Mouse (Mus musculus): ENCODE measurements around the gene Lamb3. TPM values are rescaled to one million over a fixed set of nuclear protein-coding genes. Genes with fewer than 3 reads are reported as not detected.
"Not testable (repeated sequence)": the region's sequence is repeated elsewhere in the genome, so short reads cannot be mapped to it uniquely, and the experiment has no call there.

Gene Lamb3
- total RNA-seq, 2 experiments from 2014 or later: 2.0 to 4.5 TPM

- peak; percentile 64 to 79 for DNase-seq (ENCODE audit: low spot score in 2 of 2)
Observed at GRCm38 (mm10) chr1:193272916-193273601, 65.6 kb downstream of the Lamb3 start, which contains the start of gene G0s2. G0s2 (minus strand) TSS chr1:193273217.

GRCm38 (mm10) chr1:193274407-193275071, 67.0 kb downstream of the Lamb3 start:
- DNase-seq (ENCODE audit: low spot score in 2 of 2): no peak

GRCm38 (mm10) chr1:193278414-193279045, 71.0 kb downstream of the Lamb3 start:
- peak in 1 of 2 experiments; percentile 14 for DNase-seq (ENCODE audit: low spot score in 2 of 2)

GRCm38 (mm10) chr1:193279492-193279891, 72.0 kb downstream of the Lamb3 start:
- no peak for DNase-seq (ENCODE audit: low spot score in 2 of 2)

GRCm38 (mm10) chr1:193281344-193281743, 73.8 kb downstream of the Lamb3 start:
- no peak for DNase-seq (ENCODE audit: low spot score in 2 of 2)

- DNase-seq (ENCODE audit: low spot score in 2 of 2): no peak
Observed at GRCm38 (mm10) chr1:193284228-193284779, 76.8 kb downstream of the Lamb3 start.

- not testable (repeated sequence) for DNase-seq (ENCODE audit: low spot score in 2 of 2)
Observed at GRCm38 (mm10) chr1:193285766-193286325, 78.3 kb downstream of the Lamb3 start.

GRCm38 (mm10) chr1:193287578-193287977, 80.1 kb downstream of the Lamb3 start:
- no peak for DNase-seq (ENCODE audit: low spot score in 2 of 2)

GRCm38 (mm10) chr1:193289076-193289475, 81.6 kb downstream of the Lamb3 start:
- DNase-seq (ENCODE audit: low spot score in 2 of 2): no peak

- no peak for DNase-seq (ENCODE audit: low spot score in 2 of 2)
Observed at GRCm38 (mm10) chr1:193289914-193290313, 82.4 kb downstream of the Lamb3 start.

GRCm38 (mm10) chr1:193290686-193291085, 83.2 kb downstream of the Lamb3 start:
- DNase-seq (ENCODE audit: low spot score in 2 of 2): no peak

GRCm38 (mm10) chr1:193293039-193293438, 85.5 kb downstream of the Lamb3 start:
- DNase-seq (ENCODE audit: low spot score in 2 of 2): no peak

GRCm38 (mm10) chr1:193293926-193294325, 86.4 kb downstream of the Lamb3 start:
- DNase-seq (ENCODE audit: low spot score in 2 of 2): no peak

GRCm38 (mm10) chr1:193295920-193296319, 88.4 kb downstream of the Lamb3 start:
- no peak for DNase-seq (ENCODE audit: low spot score in 2 of 2)

GRCm38 (mm10) chr1:193298141-193298765, 90.8 kb downstream of the Lamb3 start:
- no peak for DNase-seq (ENCODE audit: low spot score in 2 of 2)

- no peak for DNase-seq (ENCODE audit: low spot score in 2 of 2)
Observed at GRCm38 (mm10) chr1:193299995-193300394, 92.5 kb downstream of the Lamb3 start.

GRCm38 (mm10) chr1:193301216-193302092, 94.0 kb downstream of the Lamb3 start:
- DNase-seq (ENCODE audit: low spot score in 2 of 2): no peak

- DNase-seq (ENCODE audit: low spot score in 2 of 2): no peak
Observed at GRCm38 (mm10) chr1:193302093-193302405, 94.5 kb downstream of the Lamb3 start.

- no peak for DNase-seq (ENCODE audit: low spot score in 2 of 2)
Observed at GRCm38 (mm10) chr1:193303096-193303495, 95.6 kb downstream of the Lamb3 start.

- DNase-seq (ENCODE audit: low spot score in 2 of 2): no peak
Observed at GRCm38 (mm10) chr1:193305386-193305785, 97.9 kb downstream of the Lamb3 start.
